Mouse (Mus musculus): ENCODE measurements around the gene 1700016H13Rik. TPM values are rescaled to one million over a fixed set of nuclear protein-coding genes. Genes with fewer than 3 reads are reported as not detected.

Gene 1700016H13Rik
- polyA plus RNA-seq, 1 experiment, result not detected

DNA sequence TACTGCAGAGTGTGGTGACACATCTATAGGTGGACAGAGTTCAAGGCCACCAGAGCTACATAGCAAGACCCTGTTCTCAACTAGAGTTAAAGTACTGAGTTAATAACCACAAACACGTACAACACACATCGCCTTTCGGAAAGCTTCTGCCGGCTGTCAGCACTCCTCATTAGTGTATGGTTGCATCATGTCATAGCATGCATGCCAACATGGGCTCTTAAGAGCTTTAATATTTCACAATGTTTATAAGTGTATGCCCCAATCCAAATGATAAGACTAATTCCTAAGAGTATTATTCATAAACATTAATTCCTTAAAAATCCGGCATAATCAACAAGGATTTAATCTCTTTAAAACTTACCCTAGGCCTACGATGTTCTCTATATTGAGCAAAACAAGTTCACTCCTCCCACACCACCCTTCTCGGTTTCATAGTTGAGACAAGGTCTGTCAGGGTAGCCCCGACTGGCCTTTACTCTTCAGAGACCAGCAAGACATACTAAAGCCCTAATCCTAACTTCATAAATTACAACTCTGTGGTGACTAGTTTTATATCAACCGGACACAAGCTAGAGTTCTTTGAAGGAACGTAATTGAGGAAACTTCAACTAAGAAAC, 44.8 kb downstream of the 1700016H13Rik start:
- DNase-seq (ENCODE audit: low read depth in 1 of 2, low spot score in 2 of 2), result no peak
- Histone ChIP-seq H3K36me3 (ENCODE audit: control insufficient read depth, insufficient read depth, low read length) (no peaks in the 10 kb centered on the region), H3K4me1 (ENCODE audit: control insufficient read depth, insufficient read depth, insufficient read length) (no peaks in the 10 kb centered on the region), H3K27me3 (ENCODE audit: control insufficient read depth, insufficient read depth, low read length) (no peaks in the 10 kb centered on the region), H3K4me3 (ENCODE audit: extremely low read depth, insufficient read depth, insufficient read length) (no peak overlapping the region), H3K27ac (ENCODE audit: insufficient read depth, low read length) (no peak overlapping the region)
- WGBS, result 92% methylated on average over 10 of the region's 10 CpGs
- TF ChIP-seq POLR2A (IDR thresholded peaks at IDR 0.05; ENCODE audit: low read depth, low read length) (no peak), CTCF (IDR thresholded peaks at IDR 0.05; ENCODE audit: extremely low read depth, insufficient read depth, insufficient read length, insufficient replicate concordance) (no peak)

DNA sequence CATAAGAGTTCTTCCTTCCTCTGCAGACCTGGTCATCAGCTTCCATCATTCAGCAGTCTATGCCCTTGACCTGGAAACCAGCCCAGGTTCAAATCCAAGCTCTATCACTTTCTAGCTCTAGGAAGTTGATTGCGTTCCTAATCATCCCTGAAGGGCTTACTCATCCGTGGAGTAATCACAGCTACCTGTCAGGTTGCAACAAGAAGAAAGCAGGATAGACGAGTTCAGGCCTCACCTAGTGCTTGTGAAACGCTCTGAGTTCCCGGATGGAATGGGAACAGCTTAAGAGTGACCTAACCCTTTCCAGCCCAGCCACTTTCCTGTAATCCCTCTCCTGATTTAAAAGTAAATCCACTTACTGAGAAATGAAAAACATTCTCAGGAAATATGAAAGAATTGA, 45.7 kb downstream of the 1700016H13Rik start:
- TF ChIP-seq POLR2A (IDR thresholded peaks at IDR 0.05; ENCODE audit: low read depth, low read length) (no peak), CTCF (IDR thresholded peaks at IDR 0.05; ENCODE audit: extremely low read depth, insufficient read depth, insufficient read length, insufficient replicate concordance) (no peak)
- DNase-seq (ENCODE audit: low read depth in 1 of 2, low spot score in 2 of 2), result no peak
- Histone ChIP-seq H3K4me1 (ENCODE audit: control insufficient read depth, insufficient read depth, insufficient read length) (no peaks in the 10 kb centered on the region), H3K27me3 (ENCODE audit: control insufficient read depth, insufficient read depth, low read length) (no peaks in the 10 kb centered on the region), H3K27ac (ENCODE audit: insufficient read depth, low read length) (no peak overlapping the region), H3K4me3 (ENCODE audit: extremely low read depth, insufficient read depth, insufficient read length) (no peak overlapping the region), H3K36me3 (ENCODE audit: control insufficient read depth, insufficient read depth, low read length) (no peaks in the 10 kb centered on the region)
- 81% methylated on average over 5 of the region's 5 CpGs for WGBS

DNA sequence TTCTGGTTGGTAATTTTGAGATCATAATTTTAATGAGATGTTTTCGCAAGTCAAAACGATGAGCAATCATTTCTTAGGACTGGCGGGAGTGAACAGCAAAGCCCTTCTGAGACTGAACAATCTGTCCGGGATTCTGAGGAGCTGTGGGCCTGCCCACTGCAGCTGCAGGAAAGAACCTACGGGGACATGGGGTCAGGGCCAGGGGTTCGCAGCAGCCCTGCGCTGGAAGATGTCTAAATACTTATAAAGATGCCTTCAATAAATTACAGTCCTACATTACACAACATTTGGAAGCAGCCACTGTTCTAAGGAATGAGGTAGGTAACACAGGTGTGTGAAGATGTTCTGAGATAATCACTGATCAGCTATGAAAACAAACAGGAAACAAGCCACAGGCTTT, 50.1 kb downstream of the 1700016H13Rik start:
- WGBS, result 86% methylated on average over 7 of the region's 7 CpGs
- H3K27me3 ChIP-seq (ENCODE audit: control insufficient read depth, insufficient read depth, low read length), result no peaks in the 10 kb centered on the region
- no peak for DNase-seq (ENCODE audit: low read depth in 1 of 2, low spot score in 2 of 2)
- H3K36me3 ChIP-seq (ENCODE audit: control insufficient read depth, insufficient read depth, low read length), result no peaks in the 10 kb centered on the region
- TF ChIP-seq CTCF (IDR thresholded peaks at IDR 0.05; ENCODE audit: extremely low read depth, insufficient read depth, insufficient read length, insufficient replicate concordance), result no peak
- H3K4me3 ChIP-seq (ENCODE audit: extremely low read depth, insufficient read depth, insufficient read length), result no peak overlapping the region
- H3K27ac ChIP-seq (ENCODE audit: insufficient read depth, low read length), result no peak overlapping the region
- no peaks in the 10 kb centered on the region for H3K4me1 ChIP-seq (ENCODE audit: control insufficient read depth, insufficient read depth, insufficient read length)

DNA sequence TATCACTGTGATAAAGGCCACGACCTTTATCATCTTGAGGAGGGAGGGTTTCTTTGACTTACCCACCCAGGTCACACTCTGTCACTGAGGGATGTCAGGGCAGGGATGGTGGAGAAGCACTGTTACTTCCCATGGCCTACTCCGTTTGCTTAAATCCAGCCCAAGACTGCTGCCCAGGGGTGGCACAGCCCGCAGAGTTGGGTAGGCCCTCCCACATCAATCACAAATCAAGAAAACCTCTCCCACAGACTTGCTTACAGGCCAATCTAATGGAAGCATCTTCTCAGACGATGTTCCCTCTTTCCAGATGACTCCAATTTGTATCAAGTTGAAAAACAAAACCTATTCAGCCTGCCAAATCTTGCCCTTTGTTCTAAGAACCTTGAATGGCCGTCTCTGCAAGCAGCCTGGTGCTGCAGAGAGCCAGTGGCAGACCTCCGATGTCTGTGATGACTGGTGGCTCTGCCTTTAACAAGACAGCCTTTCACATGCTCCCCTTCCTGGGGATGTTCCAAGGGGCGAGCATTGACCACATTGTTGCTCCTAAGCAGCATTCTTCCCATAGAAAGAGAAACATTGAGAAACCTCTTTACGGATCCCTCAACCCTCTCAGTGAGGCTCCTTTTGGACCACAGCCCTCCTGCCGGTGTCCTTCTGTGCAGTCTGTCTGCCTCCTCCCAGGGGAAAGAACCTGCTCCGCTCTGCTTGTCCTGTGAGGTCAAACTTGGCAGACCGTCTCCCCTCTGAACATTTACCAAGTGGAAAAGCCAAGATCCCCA, 52.5 kb downstream of the 1700016H13Rik start:
- Histone ChIP-seq H3K27ac (ENCODE audit: insufficient read depth, low read length) (no peak overlapping the region), H3K36me3 (ENCODE audit: control insufficient read depth, insufficient read depth, low read length) (no peaks in the 10 kb centered on the region), H3K4me1 (ENCODE audit: control insufficient read depth, insufficient read depth, insufficient read length) (no peaks in the 10 kb centered on the region), H3K27me3 (ENCODE audit: control insufficient read depth, insufficient read depth, low read length) (no peaks in the 10 kb centered on the region), H3K4me3 (ENCODE audit: extremely low read depth, insufficient read depth, insufficient read length) (no peak overlapping the region)
- TF ChIP-seq POLR2A (IDR thresholded peaks at IDR 0.05; ENCODE audit: low read depth, low read length), result no peak
- no peak for TF ChIP-seq CTCF (IDR thresholded peaks at IDR 0.05; ENCODE audit: extremely low read depth, insufficient read depth, insufficient read length, insufficient replicate concordance)
- no peak for DNase-seq (ENCODE audit: low read depth in 1 of 2, low spot score in 2 of 2)
- WGBS, result 87% methylated on average over 11 of the region's 11 CpGs

DNA sequence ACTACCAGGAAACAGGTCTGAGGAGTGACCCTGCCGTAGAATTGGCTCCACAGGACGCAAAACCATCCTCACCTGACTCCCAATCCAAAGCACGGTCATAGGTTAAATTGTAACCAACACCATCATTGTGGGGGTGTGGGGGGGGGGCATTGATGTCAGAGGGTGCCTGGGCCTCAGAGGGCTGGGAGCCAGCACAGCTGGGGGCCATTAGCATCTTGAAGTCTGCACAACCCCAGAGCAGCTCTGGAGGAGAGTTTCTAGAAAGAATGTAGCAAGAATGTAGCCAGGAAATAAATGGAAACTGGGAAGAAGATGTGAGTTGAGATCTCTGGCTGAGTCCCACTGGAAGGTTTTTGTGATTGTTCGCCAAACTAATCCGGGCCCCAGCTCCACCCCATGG, 56.9 kb downstream of the 1700016H13Rik start:
- DNase-seq (ENCODE audit: low read depth in 1 of 2, low spot score in 2 of 2), result no peak
- TF ChIP-seq POLR2A (IDR thresholded peaks at IDR 0.05; ENCODE audit: low read depth, low read length), result no peak

DNA sequence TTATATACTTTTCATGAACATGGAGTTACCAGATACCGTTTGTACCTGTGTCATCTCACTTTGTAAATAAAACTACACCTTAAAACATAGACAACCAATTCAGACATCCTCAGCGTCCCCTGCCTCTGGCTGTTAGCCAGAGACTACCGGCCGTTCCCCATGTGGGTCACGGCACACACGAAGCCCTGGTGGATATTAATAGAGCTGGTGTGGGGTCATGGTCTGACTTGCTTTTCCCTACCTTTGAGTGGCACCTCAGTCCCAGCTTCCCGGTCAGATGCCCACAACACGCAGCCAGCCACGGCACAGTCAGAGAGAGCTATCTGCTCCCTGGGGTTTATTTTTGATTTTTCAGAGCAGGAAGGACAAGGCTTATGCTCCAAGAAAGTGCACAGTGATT, 57.5 kb downstream of the 1700016H13Rik start:
- H3K4me1 ChIP-seq (ENCODE audit: control insufficient read depth, insufficient read depth, insufficient read length), result no peaks in the 10 kb centered on the region
- WGBS, result 88% methylated on average over 9 of the region's 9 CpGs
- H3K4me3 ChIP-seq (ENCODE audit: extremely low read depth, insufficient read depth, insufficient read length), result no peak overlapping the region
- no peaks in the 10 kb centered on the region for H3K36me3 ChIP-seq (ENCODE audit: control insufficient read depth, insufficient read depth, low read length)
- no peaks in the 10 kb centered on the region for H3K27me3 ChIP-seq (ENCODE audit: control insufficient read depth, insufficient read depth, low read length)
- no peak for DNase-seq (ENCODE audit: low read depth in 1 of 2, low spot score in 2 of 2)
- H3K27ac ChIP-seq (ENCODE audit: insufficient read depth, low read length), result no peak overlapping the region
- TF ChIP-seq POLR2A (IDR thresholded peaks at IDR 0.05; ENCODE audit: low read depth, low read length) (no peak), CTCF (IDR thresholded peaks at IDR 0.05; ENCODE audit: extremely low read depth, insufficient read depth, insufficient read length, insufficient replicate concordance) (no peak)

More for the DNA sequence above, 56.9 kb downstream of the 1700016H13Rik start:
- no peaks in the 10 kb centered on the region for H3K4me1 ChIP-seq (ENCODE audit: control insufficient read depth, insufficient read depth, insufficient read length)
- H3K27me3 ChIP-seq (ENCODE audit: control insufficient read depth, insufficient read depth, low read length), result no peaks in the 10 kb centered on the region
- 90% methylated on average over 5 of the region's 5 CpGs for WGBS
- no peak overlapping the region for H3K27ac ChIP-seq (ENCODE audit: insufficient read depth, low read length)
- no peak overlapping the region for H3K4me3 ChIP-seq (ENCODE audit: extremely low read depth, insufficient read depth, insufficient read length)
- no peaks in the 10 kb centered on the region for H3K36me3 ChIP-seq (ENCODE audit: control insufficient read depth, insufficient read depth, low read length)

Other genes with a start within 250 kb of the 1700016H13Rik start
- 1.8 and 2.5 TPM in 2 replicates for gene Ptpn13, start 230.8 kb downstream of the 1700016H13Rik start, polyA plus RNA-seq (2012; rRNA removed)
- gene Slc10a6, start 26.6 kb downstream of the 1700016H13Rik start, polyA plus RNA-seq (2012; rRNA removed), result 0.90 and 0.99 TPM in 2 replicates
- gene Aff1, start 36.4 kb upstream of the 1700016H13Rik start, polyA plus RNA-seq (2012; rRNA removed), result 15.2 and 16.2 TPM in 2 replicates

Data from spleen, adult 2 months (tissue).